Mouse (Mus musculus): Measurements from ENCODE around the gene Slc46a1. TPM values are rescaled to one million over a fixed set of nuclear protein-coding genes. Genes with fewer than 3 reads are reported as not detected.
A peak's percentile ranks its signal among the peaks of the same experiment; 100 is the strongest.

The Slc46a1 gene
- total RNA-seq, 2 experiments from 2014 or later: 0.56 to 3.6 TPM

DNA sequence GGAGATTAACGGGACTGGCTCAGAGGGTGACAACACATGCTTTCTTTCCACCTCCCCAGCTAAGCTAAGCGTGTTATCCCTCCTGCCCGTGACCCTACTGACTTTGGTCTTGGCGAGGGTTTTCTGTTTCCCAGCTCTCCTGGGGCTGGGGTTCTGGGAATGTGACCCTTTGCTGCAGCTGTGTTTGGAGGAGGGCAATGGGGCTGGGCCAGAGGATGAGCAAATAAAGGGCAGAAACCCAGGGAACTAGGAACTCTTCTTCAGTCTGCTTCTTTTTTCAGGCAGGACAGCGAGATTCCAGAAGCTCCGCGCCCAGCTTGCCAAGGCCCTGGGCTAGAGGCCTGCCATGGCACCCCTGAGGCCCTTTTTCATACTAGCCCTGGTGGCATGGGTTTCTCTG is 33.5 kb downstream of the Slc46a1 start, which contains the start of gene Vtn:
Vtn (plus strand) TSS at position 88 of the 400 bp plus-strand sequence.
- ATAC-seq (replicated peaks; ENCODE audit: low FRiP score, low TSS enrichment, poor library complexity, severe bottlenecking): no peak

DNA sequence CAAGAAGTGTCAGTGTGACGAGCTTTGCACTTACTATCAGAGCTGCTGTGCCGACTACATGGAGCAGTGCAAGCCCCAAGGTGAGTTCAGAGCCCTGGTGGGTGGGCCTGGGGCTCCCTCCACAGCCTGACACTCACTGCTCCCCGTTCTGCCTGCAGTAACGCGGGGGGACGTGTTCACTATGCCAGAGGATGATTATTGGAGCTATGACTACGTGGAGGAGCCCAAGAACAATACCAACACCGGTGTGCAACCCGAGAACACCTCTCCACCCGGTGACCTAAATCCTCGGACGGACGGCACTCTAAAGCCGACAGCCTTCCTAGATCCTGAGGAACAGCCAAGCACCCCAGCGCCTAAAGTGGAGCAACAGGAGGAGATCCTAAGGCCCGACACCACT is 34.0 kb downstream of the Slc46a1 start:
- ATAC-seq (replicated peaks; ENCODE audit: low FRiP score, low TSS enrichment, poor library complexity, severe bottlenecking): no peak

DNA sequence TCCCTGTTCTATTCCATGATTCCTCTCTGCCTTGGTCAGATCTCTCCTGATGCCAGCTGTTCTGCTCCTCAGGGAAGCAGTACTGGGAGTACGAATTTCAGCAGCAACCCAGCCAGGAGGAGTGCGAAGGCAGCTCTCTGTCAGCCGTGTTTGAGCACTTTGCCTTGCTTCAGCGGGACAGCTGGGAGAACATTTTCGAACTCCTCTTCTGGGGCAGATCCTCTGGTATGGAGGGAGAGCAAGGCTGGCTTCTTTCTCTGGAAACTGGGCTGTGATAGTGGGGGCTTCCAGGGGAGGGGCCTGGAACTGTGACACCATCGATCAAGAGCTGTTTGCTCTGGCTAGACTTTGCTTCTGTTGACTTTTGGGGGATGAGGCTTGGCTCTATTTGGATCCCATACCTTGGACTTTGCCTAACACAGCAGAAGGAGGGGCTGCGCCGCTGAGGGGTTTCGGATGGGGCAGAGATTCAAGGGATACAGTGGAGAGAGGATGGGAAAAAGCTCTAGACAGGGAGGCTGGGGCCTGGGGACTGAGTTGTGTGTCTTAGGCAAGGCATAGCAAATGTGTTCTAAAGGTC is 35.2 kb downstream of the Slc46a1 start:
- no peak for ATAC-seq (replicated peaks; ENCODE audit: low FRiP score, low TSS enrichment, poor library complexity, severe bottlenecking)

DNA sequence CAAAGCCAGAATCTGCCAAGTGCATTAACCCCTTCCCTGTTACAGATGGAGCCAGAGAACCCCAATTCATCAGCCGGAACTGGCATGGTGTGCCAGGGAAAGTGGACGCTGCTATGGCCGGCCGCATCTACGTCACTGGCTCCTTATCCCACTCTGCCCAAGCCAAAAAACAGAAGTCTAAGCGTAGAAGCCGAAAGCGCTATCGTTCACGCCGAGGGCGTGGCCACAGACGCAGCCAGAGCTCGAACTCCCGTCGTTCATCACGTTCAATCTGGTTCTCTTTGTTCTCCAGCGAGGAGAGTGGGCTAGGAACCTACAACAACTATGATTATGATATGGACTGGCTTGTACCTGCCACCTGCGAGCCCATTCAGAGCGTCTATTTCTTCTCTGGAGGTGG is 36.0 kb downstream of the Slc46a1 start:
- no peak for ATAC-seq (replicated peaks; ENCODE audit: low FRiP score, low TSS enrichment, poor library complexity, severe bottlenecking)

DNA sequence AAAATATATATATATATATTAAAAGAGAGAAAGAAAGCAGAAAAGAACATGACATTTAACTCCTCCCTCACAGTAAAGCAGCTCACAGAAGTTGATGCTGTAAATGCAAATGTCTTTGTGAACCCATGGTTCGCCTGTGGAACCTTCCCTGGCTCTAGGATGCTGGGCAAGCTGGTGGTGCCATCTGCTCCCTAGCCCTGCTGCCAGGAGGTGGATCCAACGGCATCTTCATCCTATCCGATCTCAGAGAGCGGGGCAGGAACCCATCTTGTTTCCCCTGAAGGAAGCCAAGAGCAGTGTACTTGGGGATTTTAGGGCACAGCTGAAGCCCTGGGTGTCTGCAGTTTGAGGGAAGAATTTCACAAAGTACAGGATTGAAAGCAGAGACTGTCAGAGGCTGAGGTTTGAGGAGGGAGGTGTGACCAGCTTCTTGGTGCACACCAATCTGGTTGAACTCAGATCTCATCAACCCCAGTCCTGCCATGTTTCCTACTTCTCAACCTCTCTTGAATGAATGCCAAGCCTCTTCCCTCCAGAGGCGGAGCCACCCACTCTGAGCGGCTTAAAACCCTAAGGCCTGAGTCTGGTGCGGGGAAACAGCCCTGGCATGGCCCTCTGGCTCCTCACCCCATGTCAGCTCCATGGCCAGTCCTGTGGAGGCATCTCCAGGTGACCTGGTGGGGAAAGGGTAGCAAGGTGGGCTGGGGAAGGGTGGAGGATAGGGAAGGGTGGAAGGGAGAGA is 37.6 kb downstream of the Slc46a1 start, which contains the start of gene Sebox:
Sebox (plus strand) TSS at position 539 of the 742 bp plus-strand sequence.
- ATAC-seq (replicated peaks; ENCODE audit: low FRiP score, low TSS enrichment, poor library complexity, severe bottlenecking): no peak

DNA sequence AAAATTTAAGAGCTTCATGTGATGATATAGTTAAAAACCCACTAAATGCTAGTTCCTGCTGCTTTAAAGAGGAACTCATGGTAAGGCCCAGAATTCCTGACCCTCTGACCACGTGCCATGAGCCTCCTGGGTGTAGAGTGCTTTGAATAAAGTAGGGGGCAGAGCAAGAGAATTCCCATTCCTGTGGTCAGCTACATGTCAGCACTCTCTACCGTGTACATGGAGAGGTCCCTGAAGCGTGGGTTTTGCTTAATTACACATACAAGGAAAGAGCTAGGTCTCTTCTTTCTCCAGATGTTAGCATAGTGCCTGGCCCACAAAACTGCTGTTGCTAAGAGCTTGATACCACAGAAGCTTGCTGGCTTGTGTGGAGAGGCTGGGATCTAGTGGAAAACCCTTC is 39.9 kb downstream of the Slc46a1 start:
- no peak for ATAC-seq (replicated peaks; ENCODE audit: low FRiP score, low TSS enrichment, poor library complexity, severe bottlenecking)

DNA sequence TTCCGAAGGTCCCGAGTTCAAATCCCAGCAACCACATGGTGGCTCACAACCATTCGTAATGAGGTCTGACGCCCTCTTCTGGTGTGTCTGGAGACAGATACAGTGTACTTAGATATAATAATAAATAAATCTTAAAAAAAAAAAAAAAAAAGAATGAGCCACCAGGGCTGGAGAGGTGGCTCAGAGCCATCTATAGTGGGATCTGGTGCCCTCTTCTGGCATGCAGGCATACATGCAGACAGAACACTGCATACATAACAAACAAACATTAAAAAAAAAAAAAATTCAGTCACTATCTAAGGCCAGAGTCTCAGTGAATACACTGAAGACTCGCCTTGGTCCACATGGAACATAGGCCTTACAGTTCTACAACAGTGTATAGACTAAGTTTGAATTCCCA is 43.7 kb downstream of the Slc46a1 start:
- peak; percentile 63 for ATAC-seq (replicated peaks; ENCODE audit: low FRiP score, low TSS enrichment, poor library complexity, severe bottlenecking)

DNA sequence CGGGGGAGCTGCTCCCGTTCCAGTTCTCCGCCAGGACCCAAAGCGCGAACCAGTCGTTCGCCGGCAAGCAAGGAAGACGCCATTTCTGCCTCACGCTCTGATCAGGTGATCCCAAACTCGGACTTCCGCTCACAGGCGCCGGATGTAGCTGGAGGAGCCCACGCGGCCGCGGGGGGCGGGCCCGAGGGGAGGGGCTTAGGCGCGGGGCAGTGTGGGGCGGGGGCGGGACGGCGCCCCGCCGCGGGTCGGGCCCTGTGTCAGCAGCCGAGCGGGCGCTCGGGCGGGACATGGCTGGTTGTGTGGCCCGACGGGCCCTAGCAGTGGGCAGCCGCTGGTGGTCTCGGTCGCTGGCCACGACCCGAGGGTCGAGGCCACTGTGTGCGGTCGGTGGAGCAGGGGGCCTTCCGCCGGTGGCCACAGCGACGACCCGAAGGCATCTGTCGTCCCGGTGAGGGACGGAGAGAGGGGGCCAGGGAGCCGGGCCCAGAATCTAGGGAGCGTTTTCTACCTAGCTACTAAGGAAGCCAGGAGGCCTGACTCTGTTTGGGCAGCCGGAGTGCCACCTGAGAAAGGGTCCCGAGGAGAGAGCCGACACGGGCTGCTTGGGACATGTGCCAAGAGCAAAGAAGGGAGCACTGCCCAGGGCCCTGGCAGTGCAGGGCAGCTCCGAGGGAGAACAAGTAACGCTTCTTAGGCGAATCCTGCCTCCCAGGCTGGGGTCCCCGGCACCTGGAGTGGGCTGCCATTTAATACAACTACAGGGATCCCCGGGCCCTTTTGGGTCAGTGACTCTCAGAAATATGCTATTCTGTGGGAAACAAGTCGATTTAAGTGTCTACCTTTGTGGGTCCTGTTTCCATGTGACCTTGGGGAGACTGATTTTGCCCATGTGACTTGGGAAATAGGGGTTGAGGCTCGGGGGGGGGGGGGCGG is 46.8 kb downstream of the Slc46a1 start, which contains the start of the genes Tmem199 and Poldip2:
Tmem199 (minus strand) TSS at position 148 of the 933 bp plus-strand sequence.
Poldip2 (plus strand) TSS at position 169 of the 933 bp plus-strand sequence.
- peak; percentile 91 for ATAC-seq (replicated peaks; ENCODE audit: low FRiP score, low TSS enrichment, poor library complexity, severe bottlenecking)

DNA sequence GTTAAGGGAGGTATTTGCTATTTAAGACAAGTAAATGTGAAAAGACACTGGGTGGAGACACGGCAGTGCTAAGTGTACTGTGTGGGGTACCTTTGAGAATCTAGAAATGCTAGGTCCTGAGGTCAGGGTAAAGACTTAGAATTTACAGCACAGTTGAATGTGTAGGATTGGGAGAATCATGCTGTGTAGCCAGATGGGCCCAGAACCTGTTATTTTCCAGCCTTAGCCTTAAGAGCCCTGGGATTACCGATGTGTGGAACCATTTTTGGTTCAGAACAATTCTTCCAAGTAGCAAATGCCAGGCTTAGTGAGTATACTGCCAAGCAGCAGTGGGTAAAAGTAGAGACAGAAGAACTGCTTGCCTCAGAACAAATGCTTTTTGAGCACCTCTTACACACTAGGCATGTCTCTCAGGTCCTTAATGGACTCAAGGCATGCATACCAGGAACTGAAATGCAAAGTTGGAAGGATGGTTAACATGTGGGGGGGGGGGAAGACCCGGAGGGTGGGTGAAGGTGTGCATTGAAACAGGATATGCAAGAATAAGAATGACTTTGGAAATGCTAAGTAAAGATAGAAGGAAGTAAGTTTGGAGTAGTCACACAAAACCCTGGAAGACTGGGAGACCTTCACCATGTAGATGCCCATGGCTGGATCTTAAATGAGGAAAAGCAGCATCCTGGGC is 47.8 kb downstream of the Slc46a1 start:
- ATAC-seq (replicated peaks; ENCODE audit: low FRiP score, low TSS enrichment, poor library complexity, severe bottlenecking): no peak

DNA sequence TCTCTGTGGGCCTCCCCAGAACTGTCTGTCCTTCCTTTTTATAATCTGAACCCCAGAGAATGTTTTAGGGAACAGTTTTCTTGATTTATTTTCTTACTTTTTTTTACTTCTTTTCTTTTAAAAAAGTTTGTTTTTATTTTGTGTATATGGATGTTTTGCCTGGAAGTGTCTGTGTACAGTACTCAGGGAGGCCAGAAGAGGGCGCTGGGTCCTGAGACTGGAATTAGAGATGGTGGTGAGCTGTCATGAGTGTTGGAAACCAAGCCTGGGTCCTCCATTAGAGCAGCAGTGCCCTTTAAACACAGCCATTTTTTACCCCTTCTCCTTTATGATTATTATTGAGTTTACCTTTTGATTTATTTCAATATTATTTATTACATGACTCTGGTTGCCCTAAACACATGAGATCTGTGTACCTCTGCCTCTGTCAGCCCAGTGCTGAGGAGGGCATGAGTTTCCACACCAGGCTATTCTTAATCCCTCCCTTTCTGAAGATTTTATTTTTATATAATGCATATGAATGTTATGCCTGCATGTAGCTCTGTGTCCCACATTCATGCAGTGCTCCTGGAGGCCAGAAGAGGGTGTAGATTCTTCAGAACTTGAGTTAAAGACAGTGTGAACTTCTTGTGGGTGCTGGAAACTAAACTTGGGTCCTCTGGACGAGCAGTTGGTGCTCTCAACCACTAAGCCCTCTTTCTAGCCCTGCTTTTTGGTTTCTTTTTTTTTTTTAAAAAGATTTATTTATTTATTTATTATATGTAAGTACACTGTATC is 50.2 kb downstream of the Slc46a1 start:
- ATAC-seq (replicated peaks; ENCODE audit: low FRiP score, low TSS enrichment, poor library complexity, severe bottlenecking): no peak

DNA sequence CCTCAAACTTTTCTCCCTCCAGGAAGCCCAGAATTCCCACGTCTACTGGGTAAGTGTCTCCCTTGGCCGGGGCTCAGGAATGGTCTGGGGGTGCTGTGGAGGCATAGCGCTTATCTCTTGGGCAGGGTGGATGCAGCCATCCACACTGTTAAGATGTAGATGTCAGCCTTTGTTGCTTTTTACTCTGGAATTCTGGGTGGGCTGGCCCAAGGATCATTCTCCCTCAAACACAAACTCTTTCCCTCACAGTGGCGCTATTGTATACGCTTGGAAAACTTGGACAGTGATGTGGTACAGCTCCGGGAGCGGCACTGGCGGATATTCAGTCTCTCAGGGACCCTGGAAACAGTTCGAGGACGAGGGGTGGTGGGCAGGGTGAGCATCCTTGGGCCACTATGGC is 53.4 kb downstream of the Slc46a1 start:
- ATAC-seq (replicated peaks; ENCODE audit: low FRiP score, low TSS enrichment, poor library complexity, severe bottlenecking): no peak

Other genes with a start within 250 kb of the Slc46a1 start
- 42.1 and 49.5 TPM in 2 replicates for gene Sdf2, start 220.0 kb upstream of the Slc46a1 start, total RNA-seq (2014; fragmentation: Nextera tagmentation)
- gene Sdf2, start 220.0 kb upstream of the Slc46a1 start, total RNA-seq (2017): 44.9 and 45.7 TPM in 2 replicates
- 51.1 and 51.9 TPM in 2 replicates for gene Supt6, start 219.7 kb upstream of the Slc46a1 start, total RNA-seq (2014; fragmentation: Nextera tagmentation)
- 46.0 and 52.5 TPM in 2 replicates for gene Supt6, start 219.7 kb upstream of the Slc46a1 start, total RNA-seq (2017)
- gene 2610507B11Rik, start 203.9 kb upstream of the Slc46a1 start, total RNA-seq (2014; fragmentation: Nextera tagmentation): 91.6 and 110 TPM in 2 replicates
- gene 2610507B11Rik, start 203.9 kb upstream of the Slc46a1 start, total RNA-seq (2017): 55.5 and 72.4 TPM in 2 replicates
- 0.55 and 1.3 TPM in 2 replicates for gene BC030499, start 174.9 kb upstream of the Slc46a1 start, total RNA-seq (2014; fragmentation: Nextera tagmentation)
- gene BC030499, start 174.9 kb upstream of the Slc46a1 start, total RNA-seq (2017): 0.50 and 0.89 TPM in 2 replicates
- 47.4 and 52.6 TPM in 2 replicates for gene Spag5, start 164.2 kb upstream of the Slc46a1 start, total RNA-seq (2014; fragmentation: Nextera tagmentation)
- 42.0 and 62.4 TPM in 2 replicates for gene Spag5, start 164.2 kb upstream of the Slc46a1 start, total RNA-seq (2017)
- 0.39 and 2.4 TPM in 2 replicates for gene Aldoc, start 142.7 kb upstream of the Slc46a1 start, total RNA-seq (2014; fragmentation: Nextera tagmentation)
- 0.84 TPM in 1 of 2 replicates, not detected in the other for gene Aldoc, start 142.7 kb upstream of the Slc46a1 start, total RNA-seq (2017)
- 40.5 and 44.5 TPM in 2 replicates for gene Pigs, start 137.3 kb upstream of the Slc46a1 start, total RNA-seq (2014; fragmentation: Nextera tagmentation)
- 10.0 and 10.4 TPM in 2 replicates for gene Pigs, start 137.3 kb upstream of the Slc46a1 start, total RNA-seq (2017)
- gene Unc119, start 122.2 kb upstream of the Slc46a1 start, total RNA-seq (2014; fragmentation: Nextera tagmentation): 51.2 and 51.5 TPM in 2 replicates
- gene Unc119, start 122.2 kb upstream of the Slc46a1 start, total RNA-seq (2017): 20.0 and 27.2 TPM in 2 replicates
- not detected in 2 replicates for gene Foxn1, start 79.1 kb upstream of the Slc46a1 start, total RNA-seq (2014; fragmentation: Nextera tagmentation)
- not detected in 2 replicates for gene Foxn1, start 79.1 kb upstream of the Slc46a1 start, total RNA-seq (2017)
- gene Slc13a2, start 43.5 kb upstream of the Slc46a1 start, total RNA-seq (2014; fragmentation: Nextera tagmentation): not detected in 2 replicates
- not detected in 2 replicates for gene Slc13a2, start 43.5 kb upstream of the Slc46a1 start, total RNA-seq (2017)
- gene Sarm1, start 32.1 kb downstream of the Slc46a1 start, total RNA-seq (2014; fragmentation: Nextera tagmentation): not detected in 2 replicates
- 0.88 TPM in 1 of 2 replicates, not detected in the other for gene Sarm1, start 32.1 kb downstream of the Slc46a1 start, total RNA-seq (2017)
- gene Vtn, start 33.4 kb downstream of the Slc46a1 start, total RNA-seq (2014; fragmentation: Nextera tagmentation): not detected in 2 replicates
- not detected in 2 replicates for gene Vtn, start 33.4 kb downstream of the Slc46a1 start, total RNA-seq (2017)
- not detected in 2 replicates for gene Sebox, start 37.8 kb downstream of the Slc46a1 start, total RNA-seq (2014; fragmentation: Nextera tagmentation)
- not detected in 2 replicates for gene Sebox, start 37.8 kb downstream of the Slc46a1 start, total RNA-seq (2017)
- gene Tmem199, start 46.5 kb downstream of the Slc46a1 start, total RNA-seq (2014; fragmentation: Nextera tagmentation): 26.3 and 34.8 TPM in 2 replicates
- 33.1 and 39.0 TPM in 2 replicates for gene Tmem199, start 46.5 kb downstream of the Slc46a1 start, total RNA-seq (2017)
- gene Poldip2, start 46.5 kb downstream of the Slc46a1 start, total RNA-seq (2014; fragmentation: Nextera tagmentation): 104 and 105 TPM in 2 replicates
- gene Poldip2, start 46.5 kb downstream of the Slc46a1 start, total RNA-seq (2017): 79.8 and 81.7 TPM in 2 replicates
- 2.5 and 4.6 TPM in 2 replicates for gene Tnfaip1, start 70.6 kb downstream of the Slc46a1 start, total RNA-seq (2014; fragmentation: Nextera tagmentation)
- gene Tnfaip1, start 70.6 kb downstream of the Slc46a1 start, total RNA-seq (2017): 0.15 and 2.7 TPM in 2 replicates
- 57.8 and 83.5 TPM in 2 replicates for gene Ift20, start 70.7 kb downstream of the Slc46a1 start, total RNA-seq (2014; fragmentation: Nextera tagmentation)
- 142 and 156 TPM in 2 replicates for gene Ift20, start 70.7 kb downstream of the Slc46a1 start, total RNA-seq (2017)
- gene Tmem97, start 85.1 kb downstream of the Slc46a1 start, total RNA-seq (2014; fragmentation: Nextera tagmentation): 63.3 and 72.9 TPM in 2 replicates
- 59.7 and 64.4 TPM in 2 replicates for gene Tmem97, start 85.1 kb downstream of the Slc46a1 start, total RNA-seq (2017)
- gene Nlk, start 231.7 kb downstream of the Slc46a1 start, total RNA-seq (2014; fragmentation: Nextera tagmentation): 26.7 and 34.8 TPM in 2 replicates
- 21.6 and 29.8 TPM in 2 replicates for gene Nlk, start 231.7 kb downstream of the Slc46a1 start, total RNA-seq (2017)